Mouse (Mus musculus) layer of hippocampus, adult 8-10 months (tissue): Measurements from ENCODE around the gene Gm13283. TPM values are rescaled to one million over a fixed set of nuclear protein-coding genes. Genes with fewer than 3 reads are reported as not detected.
"Not testable (repeated sequence)": the region's sequence is repeated elsewhere in the genome, so short reads cannot be mapped to it uniquely, and the experiment has no call there.

ENCODE experiments used
- DNase-seq, 2 experiments: peaks; one replicate each; pipeline ENCODE4 v3.0.0; 2022; ENCODE audit warnings: low spot score in 2 of 2
- total RNA-seq, 4 experiments: library from RNA; stranded (reverse); gene quantifications; 2 replicates each; pipeline ENCODE4 v1.2.4; 2022

Gm13283 gene
- not detected for total RNA-seq

GRCm38 (mm10) chr4:88759610-88760268 is at the start of gene Gm13283:
Gene Gm13283, plus strand, starts transcription at chr4:88760119.
- DNase-seq = peak in 1 of 2 experiments; percentile 47

GRCm38 (mm10) chr4:88714281-88714680 is 45.6 kb upstream of the Gm13283 start:
- no peak for DNase-seq

GRCm38 (mm10) chr4:88715059-88715458 is 44.9 kb upstream of the Gm13283 start:
- DNase-seq = no peak

DNA sequence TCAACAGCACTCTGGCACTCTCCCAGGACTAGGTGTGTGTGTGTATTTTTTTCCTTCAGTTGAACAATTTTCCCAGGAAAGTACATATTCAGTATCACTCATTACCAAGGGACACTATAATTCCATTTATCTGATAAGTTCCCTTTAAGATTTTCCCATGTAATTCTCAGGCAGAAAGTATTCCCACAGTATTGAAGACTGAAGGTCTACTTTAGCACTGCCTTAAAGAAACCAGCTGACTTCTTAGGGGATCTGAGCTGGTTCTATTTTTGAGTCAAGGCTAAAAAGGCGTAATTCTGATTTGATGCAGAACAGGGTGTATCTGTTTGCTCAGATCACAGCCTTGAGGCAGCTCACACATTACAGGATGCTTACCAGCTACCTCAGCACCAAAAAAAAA is 41.2 kb upstream of the Gm13283 start:
- no peak for DNase-seq

GRCm38 (mm10) chr4:88721791-88722721 is 37.9 kb upstream of the Gm13283 start, which contains the start of the genes Gm26566 and Klhl9:
Gene Gm26566, plus strand, starts transcription at chr4:88721805.
Gene Klhl9, minus strand, starts transcription at chr4:88722465.
- DNase-seq = peak; percentile 78 to 85

- no peak for DNase-seq
Measured at GRCm38 (mm10) chr4:88723497-88724090, 36.3 kb upstream of the Gm13283 start.

DNA sequence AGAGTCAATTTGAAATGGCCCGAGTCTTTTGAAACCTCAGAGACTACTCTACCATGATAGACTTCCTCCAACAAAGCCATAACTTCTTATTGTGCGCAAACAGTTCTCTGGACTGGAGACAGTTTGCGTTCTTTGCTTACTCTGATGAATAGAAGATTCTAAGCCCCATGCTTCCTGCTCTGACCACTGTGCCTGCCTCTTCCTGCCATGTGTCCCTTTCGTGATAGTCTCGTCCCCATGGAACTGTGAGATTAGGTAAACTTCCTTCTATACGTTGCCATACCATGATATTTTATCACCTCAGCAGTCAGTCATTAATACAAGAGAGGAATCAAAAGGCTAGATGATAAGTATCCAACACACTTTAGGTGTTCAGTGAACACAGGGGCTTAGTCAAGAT is 33.2 kb upstream of the Gm13283 start:
- DNase-seq = no peak

- DNase-seq = no peak
Measured at GRCm38 (mm10) chr4:88727324-88727723, 32.6 kb upstream of the Gm13283 start.

GRCm38 (mm10) chr4:88738480-88738879 is 21.4 kb upstream of the Gm13283 start:
- DNase-seq = peak in 1 of 2 experiments; percentile 40

- no peak for DNase-seq
Measured at GRCm38 (mm10) chr4:88739036-88739435, 20.9 kb upstream of the Gm13283 start.

GRCm38 (mm10) chr4:88741426-88741825 is 18.5 kb upstream of the Gm13283 start:
- DNase-seq = no peak

- no peak for DNase-seq
Measured at GRCm38 (mm10) chr4:88742771-88743371, 17.0 kb upstream of the Gm13283 start.

- no peak for DNase-seq
Measured at GRCm38 (mm10) chr4:88744207-88744606, 15.7 kb upstream of the Gm13283 start.

DNA sequence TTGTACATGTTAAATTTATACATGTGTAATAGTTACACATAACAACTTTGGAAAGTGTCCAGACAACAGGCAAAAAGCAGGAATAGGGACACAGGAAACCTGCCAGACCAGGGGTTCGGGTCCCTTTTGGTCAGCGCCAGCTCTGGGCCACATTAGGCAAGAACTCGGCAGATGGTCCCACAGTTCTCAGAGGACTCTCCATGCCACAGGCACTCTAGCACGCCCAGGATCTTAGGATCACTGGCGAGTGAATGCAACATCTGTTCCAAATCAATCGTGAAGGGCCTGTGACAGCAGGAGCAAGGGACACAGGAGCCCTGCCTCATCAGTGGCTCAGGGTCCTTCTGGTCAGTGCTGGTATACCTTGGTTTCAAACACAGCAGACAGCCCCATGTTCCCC is 10.0 kb upstream of the Gm13283 start:
- no peak for DNase-seq

DNA sequence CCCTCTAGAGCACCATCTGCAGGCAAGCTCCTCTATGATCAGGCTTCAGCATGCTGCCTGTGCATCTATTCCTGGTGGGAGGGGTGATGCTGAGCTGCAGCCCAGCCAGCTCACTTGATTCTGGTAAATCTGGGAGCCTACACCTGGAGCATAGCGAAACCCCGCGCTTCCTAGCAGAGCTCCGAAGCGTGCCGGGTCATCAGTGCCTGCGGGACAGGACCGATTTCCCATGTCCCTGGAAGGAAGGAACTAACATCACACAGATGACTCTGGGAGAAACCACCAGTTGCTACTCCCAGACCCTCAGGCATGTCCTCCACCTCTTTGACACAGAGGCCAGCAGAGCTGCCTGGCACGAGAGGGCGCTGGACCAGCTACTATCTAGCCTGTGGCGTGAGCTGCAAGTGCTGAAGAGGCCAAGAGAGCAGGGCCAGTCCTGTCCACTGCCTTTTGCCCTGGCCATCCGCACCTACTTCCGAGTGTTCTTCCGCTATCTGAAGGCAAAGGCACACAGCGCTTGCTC is 5.0 kb upstream of the Gm13283 start, which contains the start of gene Gm13271:
Gene Gm13271, plus strand, starts transcription at position 51 of the 523 bp plus-strand sequence.
- peak; percentile 72 to 82 for DNase-seq

GRCm38 (mm10) chr4:88756581-88757513 is 3.1 kb upstream of the Gm13283 start:
- not testable (repeated sequence) for DNase-seq

DNA sequence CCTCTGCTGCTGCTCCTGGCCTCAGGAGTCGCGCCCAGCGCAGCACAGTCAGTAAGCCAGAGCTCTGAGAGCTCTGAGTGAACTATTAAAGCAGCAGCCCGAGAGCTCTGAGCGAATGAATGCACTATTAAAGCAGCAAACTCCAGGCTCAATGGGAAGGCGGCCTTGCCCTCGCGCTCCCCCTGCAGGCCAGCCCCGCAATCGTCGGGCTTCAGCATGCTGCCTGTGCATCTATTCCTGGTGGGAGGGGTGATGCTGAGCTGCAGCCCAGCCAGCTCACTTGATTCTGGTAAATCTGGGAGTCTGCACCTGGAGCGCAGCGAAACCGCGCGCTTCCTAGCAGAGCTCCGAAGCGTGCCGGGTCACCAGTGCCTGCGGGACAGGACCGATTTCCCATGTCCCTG is 2.3 kb upstream of the Gm13283 start:
- peak; percentile 92 to 94 for DNase-seq

DNA sequence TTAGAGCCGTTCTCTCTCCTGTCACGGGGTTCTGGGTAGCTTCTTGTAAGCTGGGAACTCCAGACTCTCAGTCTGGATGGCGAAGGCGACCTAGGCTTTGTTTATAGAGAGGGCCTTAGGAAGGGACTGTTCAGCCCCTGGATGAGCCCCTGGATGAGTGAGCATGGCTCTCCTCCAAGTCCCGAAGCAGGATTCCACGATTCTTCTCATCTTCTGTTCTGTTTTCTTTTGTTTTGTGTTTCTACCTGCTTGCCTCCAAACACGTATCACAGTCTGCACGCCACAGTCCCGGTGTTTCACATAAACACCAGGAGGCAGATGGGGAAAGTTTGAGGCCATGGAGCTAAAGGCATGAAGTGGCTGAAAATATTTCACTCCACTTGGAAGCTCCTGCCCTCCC is 1.2 kb upstream of the Gm13283 start:
- peak in 1 of 2 experiments; percentile 17 for DNase-seq

DNA sequence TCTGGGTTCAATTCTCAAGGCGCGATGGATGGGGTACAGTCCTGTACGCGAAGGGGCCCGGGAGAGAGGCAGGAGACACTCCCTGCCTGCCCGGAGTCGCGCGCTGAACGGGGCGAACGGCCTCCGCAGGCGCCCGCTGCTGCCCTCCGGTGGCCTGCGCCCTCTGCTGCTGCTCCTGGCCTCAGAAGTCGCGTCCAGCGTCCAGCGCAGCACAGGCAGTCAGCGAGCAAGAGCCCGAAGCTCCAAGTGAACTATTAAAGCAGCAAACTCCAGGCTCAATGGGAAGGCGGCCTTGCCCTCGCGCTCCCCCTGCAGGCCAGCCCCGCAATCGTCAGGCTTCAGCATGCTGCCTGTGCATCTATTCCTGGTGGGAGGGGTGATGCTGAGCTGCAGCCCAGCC is 512 bp downstream of the Gm13283 start:
- peak; percentile 41 to 50 for DNase-seq

- DNase-seq = peak; percentile 70 to 78
Measured at GRCm38 (mm10) chr4:88761776-88762175, 1.9 kb downstream of the Gm13283 start.
